Mouse (Mus musculus): ENCODE data around the gene 6430548M08Rik. TPM values are rescaled to one million over a fixed set of nuclear protein-coding genes. Genes with fewer than 3 reads are reported as not detected.

The 6430548M08Rik gene
- polyA plus RNA-seq, 1 experiment from 2014 or later = 7.6 TPM

DNA sequence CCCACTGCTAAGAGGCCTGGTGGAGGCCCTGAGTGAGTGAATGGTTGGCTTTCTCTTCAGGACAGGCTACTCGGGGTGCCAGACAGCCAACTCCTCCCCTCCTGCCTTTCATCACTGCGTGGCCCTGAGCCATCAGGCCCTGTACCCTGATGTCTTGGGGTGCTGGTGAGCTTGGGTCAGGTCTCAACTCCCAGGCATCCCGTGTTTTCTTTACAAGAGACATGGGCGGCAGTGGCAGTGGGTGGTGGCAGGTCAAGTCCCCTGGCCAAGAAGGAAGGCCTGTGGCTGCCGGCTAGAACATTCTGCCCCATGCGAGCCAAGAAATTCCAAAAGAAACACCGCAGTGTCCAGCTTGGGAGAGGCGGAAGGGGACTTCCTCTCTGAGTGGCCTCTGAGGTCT is 72.5 kb downstream of the 6430548M08Rik start:
- no peak for ATAC-seq (ENCODE audit: insufficient number of reproducible peaks, low FRiP score, low TSS enrichment, low read depth)
- H3K36me3 ChIP-seq = no peaks in the 10 kb centered on the region
- no peaks in the 10 kb centered on the region for H3K27me3 ChIP-seq
- H3K4me1 ChIP-seq = peaks cover 71% of the 10 kb centered on the region
- no peak overlapping the region for H3K4me3 ChIP-seq
- peak overlapping the region; percentile 5; the same call in 1 of the 2 replicates for H3K27ac ChIP-seq
- WGBS = 62% methylated on average over 8 of the region's 8 CpGs
- H3K9me3 ChIP-seq = no peaks in the 10 kb centered on the region
- H3K4me2 ChIP-seq = no peak overlapping the region
- no peak overlapping the region for H3K9ac ChIP-seq

DNA sequence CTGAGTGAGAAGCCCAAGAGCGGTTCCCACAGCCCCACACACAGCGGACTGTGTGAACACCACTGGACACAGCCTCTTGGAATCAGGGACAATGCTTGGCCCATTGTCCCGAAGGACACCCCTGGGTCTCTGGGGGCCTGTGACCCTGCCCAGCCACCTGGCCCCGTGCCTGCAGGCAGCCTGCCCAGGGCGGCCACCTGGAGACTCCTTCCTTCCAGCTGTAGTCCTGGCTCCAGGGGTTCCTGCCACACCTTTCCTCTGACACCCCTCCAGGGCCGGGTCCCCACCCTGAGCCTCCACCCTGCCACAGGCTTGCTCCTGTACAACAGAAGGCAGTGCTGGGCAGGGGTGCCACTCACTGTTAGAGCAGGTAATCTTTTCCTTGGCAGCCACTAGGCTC is 74.6 kb downstream of the 6430548M08Rik start:
- H3K36me3 ChIP-seq = no peaks in the 10 kb centered on the region
- no peak for ATAC-seq (ENCODE audit: insufficient number of reproducible peaks, low FRiP score, low TSS enrichment, low read depth)
- no peak overlapping the region for H3K4me3 ChIP-seq
- H3K4me1 ChIP-seq = peaks cover 79% of the 10 kb centered on the region
- no peaks in the 10 kb centered on the region for H3K27me3 ChIP-seq
- H3K27ac ChIP-seq = no peak overlapping the region
- no peaks in the 10 kb centered on the region for H3K9me3 ChIP-seq
- WGBS = 74% methylated on average over 6 of the region's 6 CpGs
- no peak overlapping the region for H3K9ac ChIP-seq
- no peak overlapping the region for H3K4me2 ChIP-seq

DNA sequence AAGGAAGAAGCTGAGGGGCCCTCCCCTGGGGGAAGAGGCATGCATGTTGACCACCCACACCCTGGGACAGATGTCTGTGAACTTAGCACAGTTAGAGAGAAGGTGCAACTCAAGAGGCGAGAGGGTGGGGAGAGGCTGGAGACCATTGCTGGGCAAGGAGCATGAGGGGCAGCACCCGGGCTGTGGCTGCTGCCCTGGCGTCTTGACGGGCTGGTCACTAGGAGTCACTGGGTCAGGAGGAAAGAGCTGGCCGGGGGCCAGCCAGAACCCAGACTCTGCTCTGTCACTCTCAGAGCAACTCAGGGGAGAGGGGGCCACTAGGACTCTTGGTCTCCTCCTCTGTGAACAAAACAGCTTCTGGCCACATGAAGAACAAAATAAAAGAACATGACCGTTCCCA is 75.5 kb downstream of the 6430548M08Rik start:
- no peak for ATAC-seq (ENCODE audit: insufficient number of reproducible peaks, low FRiP score, low TSS enrichment, low read depth)
- no peaks in the 10 kb centered on the region for H3K36me3 ChIP-seq
- no peak overlapping the region for H3K27ac ChIP-seq
- 75% methylated on average over 6 of the region's 6 CpGs for WGBS
- H3K4me1 ChIP-seq = peaks cover 70% of the 10 kb centered on the region
- no peak overlapping the region for H3K4me3 ChIP-seq
- no peak overlapping the region for H3K9ac ChIP-seq
- no peaks in the 10 kb centered on the region for H3K27me3 ChIP-seq
- H3K4me2 ChIP-seq = no peak overlapping the region
- no peaks in the 10 kb centered on the region for H3K9me3 ChIP-seq

DNA sequence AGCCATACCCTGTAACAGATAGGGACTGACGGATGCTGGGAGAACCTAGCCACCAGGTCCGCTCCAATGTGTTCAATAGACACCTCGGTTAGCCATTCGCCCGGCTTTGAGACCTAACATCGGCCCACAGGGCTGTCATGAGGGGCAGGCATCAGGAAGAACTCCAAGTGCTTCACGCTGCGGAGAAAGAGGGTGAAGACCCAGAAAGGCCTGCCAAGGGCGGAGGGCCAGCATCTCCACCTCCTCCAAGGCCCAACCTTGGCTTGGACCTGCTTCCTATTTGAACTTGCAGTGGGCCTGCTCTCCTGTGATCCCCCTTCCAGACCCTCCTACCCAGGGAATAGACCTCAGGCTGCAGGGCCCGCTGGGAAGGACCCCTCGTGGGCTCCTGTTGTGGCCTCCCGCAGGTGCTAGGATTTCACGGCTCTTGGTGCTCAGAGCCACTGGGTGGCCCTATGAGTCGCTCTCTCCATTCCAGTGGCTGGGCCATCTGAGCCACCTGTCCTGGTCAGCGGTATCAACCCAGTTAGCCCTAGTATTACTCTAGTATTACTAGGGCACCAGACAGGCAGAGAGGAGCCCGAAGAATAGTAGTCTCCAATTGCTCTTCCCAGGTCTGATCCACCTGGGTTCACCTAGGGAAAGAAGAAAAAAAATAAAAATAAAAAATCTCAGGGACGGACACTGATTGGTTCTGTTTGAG is 76.3 kb downstream of the 6430548M08Rik start:
- 0 out of 2 replicates have a peak, but pooled peaks have one; percentile 2 for ATAC-seq (ENCODE audit: insufficient number of reproducible peaks, low FRiP score, low TSS enrichment, low read depth)
- Histone ChIP-seq H3K4me3 (no peak overlapping the region), H3K9me3 (no peaks in the 10 kb centered on the region), H3K36me3 (no peaks in the 10 kb centered on the region), H3K27ac (peak overlapping the region; percentile 82; the same call in 1 of the 2 replicates), H3K9ac (no peak overlapping the region), H3K4me2 (no peak overlapping the region), H3K27me3 (no peaks in the 10 kb centered on the region), H3K4me1 (peaks cover 61% of the 10 kb centered on the region)
- 71% methylated on average over 17 of the region's 17 CpGs for WGBS

DNA sequence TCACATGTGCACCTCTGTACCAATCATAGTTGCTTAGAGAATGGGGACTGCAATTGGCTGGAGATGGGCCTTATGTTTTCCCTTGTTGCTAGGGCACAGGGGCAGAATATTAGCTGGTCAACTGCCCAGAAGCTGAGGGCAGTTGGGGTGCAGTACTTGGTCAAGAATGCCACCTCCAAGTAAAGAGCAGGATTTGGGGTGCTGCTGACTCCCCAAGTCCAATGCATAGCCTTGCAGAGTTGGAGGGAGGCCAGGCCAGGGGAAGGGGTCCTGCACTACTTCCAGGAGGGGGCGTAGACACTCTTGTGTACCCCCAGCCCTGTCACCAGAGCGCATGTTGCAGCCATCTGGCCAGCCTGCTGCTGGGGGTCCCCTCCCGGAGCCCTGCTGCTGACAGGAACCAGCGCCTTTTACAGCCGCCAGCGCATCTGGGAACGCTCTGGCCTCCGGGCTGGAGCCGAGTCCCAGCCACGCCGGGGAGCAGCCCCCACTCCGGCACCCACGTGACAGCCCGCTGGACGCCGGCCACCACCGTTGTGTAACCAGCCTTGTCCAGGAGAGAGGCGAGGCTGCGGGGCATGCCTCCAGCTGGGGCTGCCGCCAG is 77.0 kb downstream of the 6430548M08Rik start:
- WGBS = 9% methylated on average over 20 of the region's 20 CpGs
- H3K9ac ChIP-seq = no peak overlapping the region

DNA sequence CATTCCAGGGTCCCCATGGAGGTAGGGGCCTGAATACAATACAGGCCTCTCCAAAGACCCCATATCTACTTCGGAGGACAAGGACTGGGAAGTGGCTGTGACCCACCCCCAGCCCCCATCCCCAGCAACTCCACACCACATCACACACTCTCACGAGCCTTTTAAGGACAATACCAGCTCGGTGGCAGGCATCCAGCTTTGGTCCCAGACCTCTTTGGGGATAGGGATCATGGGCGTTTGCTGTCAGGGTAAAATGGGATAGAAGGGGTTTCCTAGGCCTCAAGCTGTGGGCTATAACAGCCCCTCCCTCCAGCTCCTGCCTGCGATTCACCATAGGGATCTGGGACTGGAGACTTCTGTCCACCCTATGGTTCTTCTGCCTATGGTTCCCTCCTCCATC is 77.7 kb downstream of the 6430548M08Rik start:
- H3K27ac ChIP-seq = peak overlapping the region; percentile 82

More for the DNA sequence above, 77.0 kb downstream of the 6430548M08Rik start:
- H3K36me3 ChIP-seq = no peaks in the 10 kb centered on the region
- peaks cover 55% of the 10 kb centered on the region for H3K4me1 ChIP-seq
- peak; percentile 89 for ATAC-seq (ENCODE audit: insufficient number of reproducible peaks, low FRiP score, low TSS enrichment, low read depth)
- peak overlapping the region; percentile 27 for H3K4me3 ChIP-seq
- peak overlapping the region; percentile 44 for H3K4me2 ChIP-seq
- H3K27ac ChIP-seq = peak overlapping the region; percentile 82
- no peaks in the 10 kb centered on the region for H3K9me3 ChIP-seq
- H3K27me3 ChIP-seq = no peaks in the 10 kb centered on the region

DNA sequence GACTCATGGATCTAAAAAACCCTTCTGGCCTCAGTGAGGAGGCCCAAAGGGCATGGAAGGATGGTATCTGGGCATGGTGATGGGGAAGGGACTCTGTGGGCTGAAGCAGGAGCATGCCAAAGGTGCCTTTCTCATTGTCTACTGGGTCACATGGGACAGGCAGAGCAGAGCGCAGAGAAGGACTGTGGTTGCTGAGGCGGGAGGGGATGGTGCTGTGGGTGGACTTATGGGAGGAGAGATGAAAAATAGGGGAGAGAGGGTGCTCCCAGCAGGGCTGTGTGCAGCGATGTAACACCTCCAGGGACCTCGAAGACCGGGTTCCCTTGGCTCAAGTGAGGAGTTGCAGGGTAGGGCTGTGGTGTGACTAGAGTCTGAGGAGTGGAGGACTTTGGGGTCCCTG is 78.2 kb downstream of the 6430548M08Rik start:
- Histone ChIP-seq H3K4me3 (no peak overlapping the region), H3K9me3 (no peaks in the 10 kb centered on the region), H3K9ac (no peak overlapping the region), H3K4me2 (no peak overlapping the region), H3K4me1 (peaks cover 43% of the 10 kb centered on the region), H3K27ac (peak overlapping the region; percentile 82), H3K36me3 (no peaks in the 10 kb centered on the region), H3K27me3 (no peaks in the 10 kb centered on the region)
- WGBS = 91% methylated on average over 5 of the region's 5 CpGs
- no peak for ATAC-seq (ENCODE audit: insufficient number of reproducible peaks, low FRiP score, low TSS enrichment, low read depth)

More for the DNA sequence above, 77.7 kb downstream of the 6430548M08Rik start:
- H3K27me3 ChIP-seq = no peaks in the 10 kb centered on the region
- no peak for ATAC-seq (ENCODE audit: insufficient number of reproducible peaks, low FRiP score, low TSS enrichment, low read depth)
- no peak overlapping the region for H3K9ac ChIP-seq
- no peaks in the 10 kb centered on the region for H3K9me3 ChIP-seq
- no peak overlapping the region for H3K4me3 ChIP-seq
- H3K4me2 ChIP-seq = peak overlapping the region; percentile 44; the same call in 1 of the 2 replicates
- H3K4me1 ChIP-seq = peaks cover 48% of the 10 kb centered on the region
- no peaks in the 10 kb centered on the region for H3K36me3 ChIP-seq
- WGBS = 47% methylated on average over 5 of the region's 5 CpGs

DNA sequence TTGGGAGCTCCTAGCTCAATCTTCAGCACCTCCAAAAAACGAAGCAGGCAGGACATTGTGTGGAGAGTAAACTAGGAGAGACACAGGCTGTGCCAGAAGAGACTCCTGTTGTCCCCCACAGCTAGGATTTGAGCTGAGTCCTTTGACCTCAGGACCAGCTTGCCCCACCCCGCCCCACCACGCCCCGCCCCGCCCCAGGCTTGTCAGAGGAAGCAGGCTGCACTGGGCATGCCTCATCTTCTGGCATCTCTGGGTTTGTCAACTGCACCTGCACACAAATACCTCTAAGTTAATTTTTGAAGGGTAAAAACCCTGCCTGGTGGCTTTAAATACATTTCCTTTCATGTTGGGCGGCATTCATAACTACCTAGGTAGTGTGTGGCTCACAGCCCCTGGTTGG is 87.4 kb downstream of the 6430548M08Rik start:
- 84% methylated on average over 6 of the region's 6 CpGs for WGBS
- no peak for ATAC-seq (ENCODE audit: insufficient number of reproducible peaks, low FRiP score, low TSS enrichment, low read depth)
- Histone ChIP-seq H3K27ac (no peak overlapping the region), H3K4me2 (no peak overlapping the region), H3K4me3 (no peak overlapping the region), H3K27me3 (no peaks in the 10 kb centered on the region), H3K36me3 (no peaks in the 10 kb centered on the region), H3K9ac (no peak overlapping the region), H3K4me1 (peaks cover 15% of the 10 kb centered on the region), H3K9me3 (no peaks in the 10 kb centered on the region; the same call in 1 of the 2 replicates)

DNA sequence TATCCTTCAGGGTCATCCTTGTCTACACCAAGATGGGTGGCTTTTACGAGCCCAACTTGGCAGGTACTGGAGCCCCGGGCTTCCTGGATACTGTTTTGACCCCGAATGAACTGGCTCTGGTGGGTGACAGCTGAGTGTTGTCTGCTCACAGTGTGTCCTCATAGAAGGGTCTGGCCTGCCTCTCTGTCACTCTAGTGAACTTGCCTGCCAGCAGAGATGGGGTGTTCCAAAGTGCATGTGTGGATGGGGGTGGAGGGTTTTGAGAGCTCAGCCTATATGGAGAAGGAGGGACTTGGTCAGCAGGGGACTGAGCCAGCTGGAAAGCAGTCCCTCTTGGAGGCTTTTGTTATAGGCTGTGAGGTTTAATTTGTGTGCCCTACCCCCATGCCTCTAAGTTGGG is 88.6 kb downstream of the 6430548M08Rik start:
- ATAC-seq (ENCODE audit: insufficient number of reproducible peaks, low FRiP score, low TSS enrichment, low read depth) = no peak

DNA sequence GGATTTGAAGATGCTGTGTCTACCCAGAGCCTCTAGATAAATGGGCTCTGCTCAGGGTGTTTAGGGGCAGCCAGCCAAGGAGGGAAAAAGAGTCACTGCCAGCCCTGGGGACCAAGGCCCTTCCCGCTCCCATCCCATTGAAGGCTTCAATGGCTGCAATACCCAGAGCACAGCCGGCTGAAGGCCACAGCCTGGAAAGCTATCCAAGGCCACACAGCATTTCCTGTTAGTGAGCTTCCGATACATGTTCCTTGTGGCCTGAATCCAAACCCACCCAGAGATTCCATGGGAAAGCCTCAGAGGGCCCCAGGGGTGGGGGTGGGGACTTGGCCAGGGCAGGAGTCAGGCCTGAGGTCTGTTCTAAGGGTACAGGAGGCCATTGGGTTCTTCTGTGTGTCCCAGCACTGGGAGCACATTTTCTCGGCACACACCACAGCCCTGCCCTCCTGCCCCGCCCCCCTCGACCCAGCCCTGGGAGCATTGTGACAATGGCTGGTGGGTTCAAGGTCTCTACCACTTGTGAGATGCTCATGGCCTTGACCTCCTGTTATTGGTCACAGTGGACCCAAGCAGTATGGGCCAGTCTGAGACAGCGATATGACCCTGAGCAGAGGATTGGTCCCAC is 90.9 kb downstream of the 6430548M08Rik start:
- H3K4me2 ChIP-seq = no peak overlapping the region
- no peaks in the 10 kb centered on the region; the same call in 1 of the 2 replicates for H3K9me3 ChIP-seq
- H3K36me3 ChIP-seq = no peaks in the 10 kb centered on the region
- 0 out of 2 replicates have a peak overlapping the region, but pooled peaks have one; percentile 3 for H3K27ac ChIP-seq
- 70% methylated on average over 7 of the region's 7 CpGs for WGBS
- no peak overlapping the region for H3K9ac ChIP-seq
- no peaks in the 10 kb centered on the region for H3K27me3 ChIP-seq
- no peak for ATAC-seq (ENCODE audit: insufficient number of reproducible peaks, low FRiP score, low TSS enrichment, low read depth)
- peaks cover 23% of the 10 kb centered on the region for H3K4me1 ChIP-seq
- no peak overlapping the region for H3K4me3 ChIP-seq

More for the DNA sequence above, 88.6 kb downstream of the 6430548M08Rik start:
- Histone ChIP-seq H3K4me3 (no peak overlapping the region), H3K9me3 (no peaks in the 10 kb centered on the region; the same call in 1 of the 2 replicates), H3K9ac (no peak overlapping the region), H3K4me2 (no peak overlapping the region), H3K36me3 (no peaks in the 10 kb centered on the region), H3K27me3 (no peaks in the 10 kb centered on the region), H3K27ac (no peak overlapping the region), H3K4me1 (peaks cover 15% of the 10 kb centered on the region)
- 62% methylated on average over 3 of the region's 3 CpGs for WGBS

DNA sequence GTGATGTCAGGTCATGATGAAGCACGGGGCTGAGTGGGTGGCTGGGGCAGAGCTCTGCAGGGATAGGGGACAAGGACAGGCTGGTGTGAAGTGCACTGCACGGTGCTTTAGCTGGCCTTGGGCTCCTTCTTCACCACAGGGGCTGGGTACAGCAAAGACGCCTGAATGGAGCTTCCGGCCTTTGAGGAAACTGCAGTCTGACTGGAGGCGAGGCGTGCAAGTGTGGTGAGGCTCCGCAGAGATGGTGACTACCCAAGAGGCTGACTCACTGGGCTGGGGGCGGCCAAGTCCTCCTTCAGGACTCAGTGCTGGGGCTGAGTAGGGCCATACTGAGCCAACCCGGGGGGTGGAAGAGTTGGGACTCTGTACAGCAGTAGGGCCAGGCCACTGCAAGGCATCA is 92.0 kb downstream of the 6430548M08Rik start:
- Histone ChIP-seq H3K4me1 (peaks cover 32% of the 10 kb centered on the region), H3K27me3 (no peaks in the 10 kb centered on the region), H3K9me3 (no peaks in the 10 kb centered on the region), H3K27ac (no peak overlapping the region), H3K9ac (no peak overlapping the region), H3K36me3 (no peaks in the 10 kb centered on the region), H3K4me3 (no peak overlapping the region), H3K4me2 (no peak overlapping the region)
- ATAC-seq (ENCODE audit: insufficient number of reproducible peaks, low FRiP score, low TSS enrichment, low read depth) = no peak
- 82% methylated on average over 9 of the region's 9 CpGs for WGBS

DNA sequence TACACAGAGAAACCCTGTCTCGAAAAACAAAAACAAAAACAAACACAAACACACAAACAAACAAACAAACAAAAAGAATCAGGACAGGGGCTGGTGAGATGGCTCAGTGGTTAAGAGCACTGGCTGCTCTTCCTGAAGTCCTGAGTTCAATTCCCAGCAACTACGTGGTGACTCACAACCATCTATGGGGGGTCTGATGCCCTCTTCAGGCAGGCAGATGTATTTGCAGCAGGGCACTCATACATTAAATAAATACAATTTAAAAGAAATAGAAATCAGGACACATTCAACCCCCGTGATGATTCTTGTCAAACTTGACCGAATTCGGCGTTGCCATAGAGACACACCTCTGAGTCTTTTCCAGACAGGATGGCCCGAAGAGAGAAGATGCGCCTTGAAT is 93.4 kb downstream of the 6430548M08Rik start:
- Histone ChIP-seq H3K27me3 (no peaks in the 10 kb centered on the region), H3K27ac (no peak overlapping the region), H3K4me3 (no peak overlapping the region), H3K36me3 (no peaks in the 10 kb centered on the region), H3K9me3 (no peaks in the 10 kb centered on the region), H3K4me2 (no peak overlapping the region), H3K9ac (no peak overlapping the region), H3K4me1 (peaks cover 35% of the 10 kb centered on the region)
- 83% methylated on average over 8 of the region's 8 CpGs for WGBS
- ATAC-seq (ENCODE audit: insufficient number of reproducible peaks, low FRiP score, low TSS enrichment, low read depth) = no peak

Data from limb, embryonic 15.5 days (tissue).